In the genomic region with DNA sequence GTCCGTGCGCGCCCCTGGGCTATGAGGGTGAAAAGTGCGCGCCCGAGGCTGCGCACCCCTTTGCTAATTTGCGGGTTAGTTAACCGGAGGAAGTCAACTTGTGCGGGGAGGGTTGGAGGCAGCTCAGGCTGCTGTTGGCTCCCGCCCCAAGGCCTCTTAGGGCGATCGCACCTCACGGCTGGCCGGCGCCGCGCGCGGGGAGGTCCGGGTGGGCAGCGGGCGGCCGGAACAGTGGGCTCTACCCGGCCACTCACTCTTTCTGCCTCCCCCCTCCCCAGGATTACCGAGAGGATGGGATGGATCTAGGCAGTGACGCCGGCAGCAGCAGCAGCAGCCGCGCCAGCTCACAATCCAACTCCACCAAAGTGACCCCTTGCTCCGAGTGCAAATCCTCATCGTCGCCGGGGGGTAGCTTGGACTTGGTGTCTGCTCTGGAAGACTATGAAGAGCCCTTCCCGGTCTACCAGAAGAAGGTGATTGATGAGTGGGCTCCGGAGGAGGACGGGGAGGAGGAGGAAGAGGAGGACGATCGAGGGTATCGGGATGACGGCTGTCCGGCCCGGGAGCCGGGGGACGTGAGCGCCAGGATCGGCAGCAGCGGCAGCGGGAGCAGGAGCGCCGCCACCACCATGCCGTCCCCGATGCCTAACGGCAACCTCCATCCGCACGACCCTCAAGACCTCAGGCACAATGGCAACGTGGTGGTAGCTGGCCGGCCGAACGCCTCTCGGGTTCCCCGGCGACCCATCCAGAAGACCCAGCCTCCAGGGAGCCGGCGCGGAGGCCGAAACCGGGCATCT, we compare ENCODE assay signal across 8 mouse cellular contexts.
DNase-seq lines count a peak whose midpoint lies in the region; ATAC-seq and TF ChIP-seq lines count a peak whose summit lies in the region.

No protein-coding gene starts in this region.

- DNase-seq in right cerebral cortex, adult 18-20 months, result peak; percentile 25
- no peak for DNase-seq in right cerebral cortex, postnatal 14 days
- peak; percentile 35 for DNase-seq in brain, adult 2 months (ENCODE audit: low read depth, low spot score)
- DNase-seq in forebrain, embryonic 10.5 days (ENCODE audit: extremely low spot score, low spot score), result peak; percentile 58
- DNase-seq in hindbrain, embryonic 10.5 days (ENCODE audit: low spot score), result peak; percentile 68
- DNase-seq in liver, embryonic 11.5 days (ENCODE audit: low spot score), result no peak
- DNase-seq in thymus, postnatal 0 days (ENCODE audit: low spot score), result no peak

- H3K27me3 ChIP-seq in forebrain, embryonic 10.5 days (ENCODE audit: poor library complexity, severe bottlenecking), result peaks cover 24% of the 10 kb centered on the region
- H3K27me3 ChIP-seq in hindbrain, embryonic 10.5 days (ENCODE audit: insufficient read depth, poor library complexity, severe bottlenecking), result peaks cover 29% of the 10 kb centered on the region
- peaks cover 10% of the 10 kb centered on the region for H3K27me3 ChIP-seq in liver, embryonic 11.5 days (replicated peaks; ENCODE audit: control insufficient read depth, insufficient read depth, low read length)
- H3K27me3 ChIP-seq in myocyte (ENCODE audit: control insufficient read depth, insufficient read depth, insufficient read length), result no peaks in the 10 kb centered on the region

- peak overlapping the region; percentile 89 for H3ac ChIP-seq in myocyte (ENCODE audit: control insufficient read depth, insufficient read length)

- H3K36me3 ChIP-seq in forebrain, embryonic 10.5 days (replicated peaks), result peaks cover 6% of the 10 kb centered on the region; the same call in 1 of the 2 replicates
- H3K36me3 ChIP-seq in hindbrain, embryonic 10.5 days, result no peaks in the 10 kb centered on the region
- no peaks in the 10 kb centered on the region for H3K36me3 ChIP-seq in liver, embryonic 11.5 days (ENCODE audit: control insufficient read depth, insufficient read depth, low read length)
- peaks cover 3% of the 10 kb centered on the region for H3K36me3 ChIP-seq in myocyte (ENCODE audit: control insufficient read depth, insufficient read depth)

- H3K4me3 ChIP-seq in forebrain, embryonic 10.5 days, result peak overlapping the region; percentile 80
- peak overlapping the region; percentile 79 for H3K4me3 ChIP-seq in hindbrain, embryonic 10.5 days
- peak overlapping the region; percentile 57 for H3K4me3 ChIP-seq in liver, embryonic 11.5 days (ENCODE audit: low read depth, low read length)
- peak overlapping the region; percentile 91 for H3K4me3 ChIP-seq in myocyte

- H3K79me2 ChIP-seq in myocyte (ENCODE audit: control insufficient read depth, insufficient read depth), result peaks cover 40% of the 10 kb centered on the region

- peak overlapping the region; percentile 93 for H3K4me2 ChIP-seq in liver, embryonic 11.5 days
- peak overlapping the region; percentile 98 for H3K4me2 ChIP-seq in myocyte (ENCODE audit: low read depth)

- H3K4me1 ChIP-seq in forebrain, embryonic 10.5 days, result peaks cover 60% of the 10 kb centered on the region
- H3K4me1 ChIP-seq in hindbrain, embryonic 10.5 days (replicated peaks), result peaks cover 45% of the 10 kb centered on the region
- H3K4me1 ChIP-seq in liver, embryonic 11.5 days (replicated peaks; ENCODE audit: control insufficient read depth, insufficient read depth, low read length), result peaks cover 27% of the 10 kb centered on the region

- peak overlapping the region; percentile 91 for H3K27ac ChIP-seq in forebrain, embryonic 10.5 days
- peak overlapping the region; percentile 91 for H3K27ac ChIP-seq in hindbrain, embryonic 10.5 days
- H3K27ac ChIP-seq in liver, embryonic 11.5 days (ENCODE audit: low read depth, low read length), result peak overlapping the region; percentile 6; the same call in 1 of the 2 replicates

- no peaks in the 10 kb centered on the region for H3K9me3 ChIP-seq in forebrain, embryonic 10.5 days
- H3K9me3 ChIP-seq in hindbrain, embryonic 10.5 days, result no peaks in the 10 kb centered on the region
- no peaks in the 10 kb centered on the region for H3K9me3 ChIP-seq in liver, embryonic 11.5 days (ENCODE audit: control insufficient read depth, low read length)

- H3K9ac ChIP-seq in liver, embryonic 11.5 days (ENCODE audit: low read depth, low read length), result peak overlapping the region; percentile 27

- WGBS in forebrain, embryonic 10.5 days, result under 1% methylated on average over 66 of the region's 68 CpGs
- under 1% methylated on average over 68 of the region's 68 CpGs for WGBS in hindbrain, embryonic 10.5 days
- under 1% methylated on average over 68 of the region's 68 CpGs for WGBS in liver, embryonic 11.5 days

- peak; percentile 40 for TF ChIP-seq POLR2A in myocyte (IDR thresholded peaks at IDR 0.05; ENCODE audit: insufficient read length, low read depth)

- ATAC-seq in liver, embryonic 11.5 days (replicated peaks; ENCODE audit: low FRiP score), result no peak; the same call in 1 of the 2 replicates

TF ChIP-seq in myocyte, 11 proteins besides CTCF, POLR2A, EP300 and RAD21:
- TF ChIP-seq MYOG (IDR thresholded peaks at IDR 0.05; ENCODE audit: control insufficient read depth in 1 of 3, insufficient read depth in 1 of 3, insufficient read length in 2 of 3, low read depth in 2 of 3), result no peak
- no peak for TF ChIP-seq MYOD1 (IDR thresholded peaks at IDR 0.05; ENCODE audit: control insufficient read depth in 1 of 3, insufficient read length in 2 of 3, low read depth in 2 of 3)
- TF ChIP-seq POLR2AphosphoS2 (IDR thresholded peaks at IDR 0.05; ENCODE audit: insufficient read length, low read depth), result peak; percentile 35
- TF ChIP-seq CEBPB (IDR thresholded peaks at IDR 0.05; ENCODE audit: insufficient read depth, poor library complexity, severe bottlenecking), result no peak
- no peak for TF ChIP-seq TCF3 (IDR thresholded peaks at IDR 0.05; ENCODE audit: insufficient read length, low read depth)
TF ChIP-seq in myocyte: peak in this region for 1.

Comparison
In these comparisons a context has a peak if more than half of its experiments do, and no peak if none do; other contexts are left out.
1. DNase-seq: peak in right cerebral cortex, adult 18-20 months (single experiment), brain, adult 2 months (single experiment), forebrain, embryonic 10.5 days (single experiment) and hindbrain, embryonic 10.5 days (single experiment); none in right cerebral cortex, postnatal 14 days (single experiment), liver, embryonic 11.5 days (single experiment) and thymus, postnatal 0 days (single experiment).
2. H3K27ac ChIP-seq: peak in every context shown above with its lines; median percentile 91 in forebrain, embryonic 10.5 days; 91 in hindbrain, embryonic 10.5 days; 6 in liver, embryonic 11.5 days.
3. Peak in every context shown above with its lines, with median percentiles within 50 percentile points of each other: H3K4me3 ChIP-seq.